In the genomic region with DNA sequence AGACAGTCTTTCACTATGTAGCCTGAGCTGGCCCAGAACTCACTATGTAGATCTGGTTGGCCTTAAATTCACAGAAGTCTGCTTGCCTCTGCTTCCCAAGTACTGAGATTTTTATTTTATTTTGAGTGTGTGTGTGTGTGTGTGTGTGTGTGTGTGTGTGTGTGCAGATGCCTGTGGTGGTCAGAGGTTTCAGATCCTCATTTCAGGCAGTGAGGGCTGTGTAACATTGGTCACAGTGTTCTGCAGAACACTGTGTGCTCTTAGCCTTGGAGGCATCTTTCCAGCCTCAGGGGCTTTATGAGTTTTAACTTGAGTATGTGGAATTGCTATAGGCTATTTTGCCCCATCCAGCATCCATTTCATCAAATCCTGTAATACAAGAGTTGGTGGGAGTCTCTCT, we compare ENCODE assay signal across 20 mouse cellular contexts. TPM values are rescaled to one million over a fixed set of nuclear protein-coding genes. Genes with fewer than 3 reads are reported as not detected.
DNase-seq lines count a peak whose midpoint lies in the region; ATAC-seq lines count a peak whose summit lies in the region.
"Had no signal": no experiment of that assay in that cellular context is flagged by ENCODE, and none has a peak within 500 bp of the region (broad histone marks: within the 10 kb centered on the region; RNA-seq: fewer than 3 reads in every experiment).

No protein-coding gene starts in this region.

- DNase-seq in spleen, postnatal 36 days (ENCODE audit: low spot score in 2 of 2) = peak; percentile 31 to 32
- DNase-seq in spleen, postnatal 14 days (ENCODE audit: low spot score in 2 of 2) = no peak
- DNase-seq in frontal cortex, postnatal 36 days (ENCODE audit: low spot score in 2 of 2) = no peak
- DNase-seq in lung, postnatal 4 days = no peak
- no peak for DNase-seq in kidney, adult 11 months
- DNase-seq: adrenal gland, adult 2 months; adrenal gland, postnatal 14 days; cerebellum, adult 11-12 months; cerebellum, adult 8-10 months; cerebellum, postnatal 10 days; cerebellum, postnatal 36 days; gastrocnemius, adult 2 months; gastrocnemius, postnatal 14 days; heart, adult 2 months had no signal

- peak; percentile 65; the same call in 1 of the 2 replicates for ATAC-seq in common myeloid progenitor, adult 5-6 weeks (replicated peaks; ENCODE audit: low read depth, poor library complexity, severe bottlenecking)
- ATAC-seq in megakaryocyte progenitor cell, adult 5-6 weeks (replicated peaks; ENCODE audit: poor library complexity) = peak; percentile 74
- ATAC-seq: forebrain, embryonic 13.5 days; forebrain, embryonic 16.5 days; intestine, embryonic 15.5 days; Patski had no signal

RNA-seq across cellular contexts. Expression of a gene that starts 22.0 kb away (rescaled TPM):
- 52.2 and 57.5 TPM in 2 replicates for total RNA-seq in common myeloid progenitor, adult 5-6 weeks (2017)
- 12.9 and 21.1 TPM in 2 replicates for total RNA-seq in megakaryocyte progenitor cell, adult 5-6 weeks (2015)
- 40.9 and 50.6 TPM in 2 replicates for total RNA-seq in megakaryocyte progenitor cell, adult 5-6 weeks (2017)

RNA-seq across cellular contexts. Expression of a gene that starts 46.6 kb away (rescaled TPM):
- total RNA-seq in common myeloid progenitor, adult 5-6 weeks (2017) = 1.6 and 6.1 TPM in 2 replicates
- total RNA-seq in megakaryocyte progenitor cell, adult 5-6 weeks (2015) = 8.4 and 8.7 TPM in 2 replicates
- 5.0 and 5.5 TPM in 2 replicates for total RNA-seq in megakaryocyte progenitor cell, adult 5-6 weeks (2017)

Comparison
In these comparisons a context has a peak if more than half of its experiments do, and no peak if none do; other contexts are left out.
1. DNase-seq: peak in spleen, postnatal 36 days (2 of 2); none in spleen, postnatal 14 days (0 of 2), frontal cortex, postnatal 36 days (0 of 2), lung, postnatal 4 days (0 of 2) and kidney, adult 11 months (single experiment).